Mouse (Mus musculus): ENCODE measurements around the gene Gm42957.

DNA sequence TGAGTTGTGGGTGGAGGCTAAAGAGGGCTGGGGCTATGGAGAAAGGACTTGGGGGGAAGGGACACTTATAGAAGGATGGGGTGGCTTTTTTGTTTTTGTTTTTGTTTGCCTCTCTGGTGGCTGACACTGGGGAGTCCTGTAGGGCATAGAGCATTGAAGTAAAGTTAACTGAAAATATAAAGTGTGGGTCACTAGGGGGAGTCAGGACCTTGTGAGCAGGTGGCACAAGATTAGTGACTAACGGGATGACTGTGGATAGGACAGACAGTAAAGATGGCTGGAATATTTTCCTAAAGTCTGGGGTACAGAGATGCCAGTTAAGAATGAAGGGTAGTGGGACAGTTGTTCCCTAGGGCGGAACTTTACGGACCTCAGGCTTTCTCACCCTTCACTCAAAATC lies 55.0 kb downstream of the Gm42957 start:
- TF ChIP-seq CTCF (conservative IDR thresholded peaks at IDR 0.05; ENCODE audit: insufficient read depth, insufficient read length, low read depth, low read length) (peak; percentile 40), POLR2A (IDR thresholded peaks at IDR 0.05; ENCODE audit: low read depth, low read length) (no peak)

Measured in kidney, adult 2 months (tissue).